Mouse (Mus musculus) testis, adult 2 months (tissue): ENCODE data around the gene Szt2.

ENCODE experiments used
- CTCF ChIP-seq: fragments of 200-500 bp; IDR thresholded peaks from 2 replicates; pipeline ENCODE4 v1.5.1; 2012; ENCODE audit warnings: low read depth, mild to moderate bottlenecking, inconsistent platforms, low read length, moderate library complexity; ENCODE audit not compliant: control insufficient read depth, insufficient read depth, insufficient replicate concordance
- POLR2A ChIP-seq: fragments of 200-500 bp; IDR thresholded peaks from 2 replicates; pipeline ENCODE4 v1.6.1; 2012; ENCODE audit warnings: low read depth, mild to moderate bottlenecking, inconsistent platforms, low read length, moderate library complexity; ENCODE audit not compliant: control insufficient read depth

- TF ChIP-seq CTCF (no peak), POLR2A (no peak)
Observed at GRCm38 (mm10) chr4:118319706-118320344, 89.2 kb downstream of the Szt2 start.
